Mouse (Mus musculus) ES-CJ7 (cell line): Measurements from ENCODE around the gene Adam33.
"Not testable (repeated sequence)": the region's sequence is repeated elsewhere in the genome, so short reads cannot be mapped to it uniquely, and the experiment has no call there.

Source experiments
- DNase-seq: peaks from one replicate; pipeline ENCODE4 v3.0.0; 2011; ENCODE audit warnings: low read depth, low spot score

Gene Adam33

GRCm38 (mm10) chr2:131058672-131059071 is 4.9 kb downstream of the Adam33 start:
- no peak for DNase-seq

GRCm38 (mm10) chr2:131056191-131056590 is 7.4 kb downstream of the Adam33 start:
- peak; percentile 88 for DNase-seq

- peak; percentile 90 for DNase-seq
These were observed 8.0 kb downstream of the Adam33 start for GRCm38 (mm10) chr2:131055631-131056030.

GRCm38 (mm10) chr2:131054646-131055264 is 8.9 kb downstream of the Adam33 start:
- no peak for DNase-seq

- peak; percentile 31 for DNase-seq
These were observed 9.6 kb downstream of the Adam33 start for GRCm38 (mm10) chr2:131053851-131054645.

GRCm38 (mm10) chr2:131052862-131053418 is 10.7 kb downstream of the Adam33 start:
- DNase-seq, result no peak

GRCm38 (mm10) chr2:131052043-131052442 is 11.6 kb downstream of the Adam33 start:
- DNase-seq, result no peak

GRCm38 (mm10) chr2:131046025-131046424 is 17.6 kb downstream of the Adam33 start:
- no peak for DNase-seq

GRCm38 (mm10) chr2:131044989-131045720 is 18.5 kb downstream of the Adam33 start:
- DNase-seq, result no peak

GRCm38 (mm10) chr2:131044354-131044852 is 19.2 kb downstream of the Adam33 start:
- peak; percentile 52 for DNase-seq

GRCm38 (mm10) chr2:131042988-131043387 is 20.6 kb downstream of the Adam33 start, which contains the start of gene Gfra4:
Gfra4 (minus strand) TSS chr2:131043088.
- DNase-seq, result no peak

- DNase-seq, result no peak
These were observed 22.5 kb downstream of the Adam33 start for GRCm38 (mm10) chr2:131040854-131041825.

- DNase-seq, result no peak
These were observed 24.9 kb downstream of the Adam33 start for GRCm38 (mm10) chr2:131038675-131039074.

GRCm38 (mm10) chr2:131038197-131038596 is 25.4 kb downstream of the Adam33 start:
- no peak for DNase-seq

GRCm38 (mm10) chr2:131037226-131037990 is 26.2 kb downstream of the Adam33 start:
- no peak for DNase-seq

- no peak for DNase-seq
These were observed 26.9 kb downstream of the Adam33 start for GRCm38 (mm10) chr2:131036757-131037156.

GRCm38 (mm10) chr2:131036343-131036742 is 27.3 kb downstream of the Adam33 start:
- DNase-seq, result no peak

GRCm38 (mm10) chr2:131031406-131031805 is 32.2 kb downstream of the Adam33 start:
- not testable (repeated sequence) for DNase-seq

GRCm38 (mm10) chr2:131030998-131031397 is 32.6 kb downstream of the Adam33 start:
- no peak for DNase-seq

GRCm38 (mm10) chr2:131030561-131030960 is 33.1 kb downstream of the Adam33 start:
- no peak for DNase-seq
